ENCODE assay signal across 8 mouse cellular contexts in the genomic region with DNA sequence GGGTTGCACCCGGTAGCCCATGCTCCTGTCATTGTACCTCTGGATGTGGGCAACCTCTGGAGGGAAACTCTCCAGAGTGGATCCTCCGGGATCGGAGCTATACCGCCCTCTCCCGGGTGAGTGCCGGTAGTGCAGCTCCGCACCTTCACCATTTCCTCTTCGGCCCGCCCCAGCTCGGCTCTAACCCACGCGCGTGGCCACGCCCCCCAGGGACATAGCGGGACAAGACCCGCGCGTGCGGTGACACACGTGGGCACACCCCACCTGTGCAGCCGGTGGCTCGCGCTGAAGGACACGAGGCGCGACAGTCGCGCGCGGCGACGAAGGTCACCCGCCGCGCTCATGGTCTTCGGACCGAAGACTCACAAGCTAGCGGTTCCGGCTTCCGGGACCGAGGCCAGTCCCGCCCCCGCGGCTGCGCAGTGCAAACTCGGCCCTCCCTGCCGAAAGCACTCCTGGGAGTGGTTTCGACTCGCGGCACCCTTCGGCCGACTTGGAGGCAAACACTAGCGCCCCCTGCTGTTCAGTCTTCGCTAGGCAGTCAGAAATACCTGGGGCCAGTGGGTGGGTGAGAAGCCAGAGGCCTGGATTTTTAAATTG. TPM values are rescaled to one million over a fixed set of nuclear protein-coding genes. Genes with fewer than 3 reads are reported as not detected.
DNase-seq lines count a peak whose midpoint lies in the region; ATAC-seq and TF ChIP-seq lines count a peak whose summit lies in the region.

A gene (minus strand): TSS at position 432 of the 600 bp plus-strand sequence.

- no peaks in the 10 kb centered on the region for H3K36me3 ChIP-seq in heart, embryonic 11.5 days (ENCODE audit: control insufficient read depth, insufficient read depth, low read length)
- H3K36me3 ChIP-seq in kidney, embryonic 16.5 days (ENCODE audit: insufficient read depth, low read length): peaks cover 3% of the 10 kb centered on the region; the same call in 1 of the 2 replicates
- H3K36me3 ChIP-seq in liver, adult 2 months (ENCODE audit: control insufficient read depth, insufficient read depth, low read length): peaks cover 12% of the 10 kb centered on the region; the same call in 1 of the 2 replicates
- peaks cover 4% of the 10 kb centered on the region for H3K36me3 ChIP-seq in myocyte (ENCODE audit: control insufficient read depth, insufficient read depth)
- H3K36me3 ChIP-seq in splenic B cell, adult 2 months (ENCODE audit: control insufficient read depth, insufficient read depth, low read length, poor library complexity, severe bottlenecking): peaks cover 5% of the 10 kb centered on the region; the same call in 1 of the 2 replicates

- TF ChIP-seq POLR2A in liver, adult 2 months (IDR thresholded peaks at IDR 0.05; ENCODE audit: extremely low read depth, insufficient read depth, low read length): peak; percentile 94
- TF ChIP-seq POLR2A in myocyte (IDR thresholded peaks at IDR 0.05; ENCODE audit: insufficient read length, low read depth): peak; percentile 98

- under 1% methylated on average over 52 of the region's 54 CpGs for WGBS in heart, embryonic 11.5 days (ENCODE audit: insufficient replicate concordance)
- under 1% methylated on average over 54 of the region's 54 CpGs for WGBS in kidney, embryonic 16.5 days
- under 1% methylated on average over 54 of the region's 54 CpGs for WGBS in liver, adult 2 months

- peak; percentile 91 for ATAC-seq in erythroblast, adult 5-6 weeks (replicated peaks; ENCODE audit: low FRiP score, poor library complexity, severe bottlenecking)
- peak; percentile 97 for ATAC-seq in heart, embryonic 11.5 days (replicated peaks; ENCODE audit: insufficient number of reproducible peaks, low FRiP score, low TSS enrichment)
- peak; percentile 99 for ATAC-seq in kidney, embryonic 16.5 days (ENCODE audit: low FRiP score, low TSS enrichment)

- H3K27ac ChIP-seq in heart, embryonic 11.5 days (ENCODE audit: low read depth, low read length): peak within 1 kb of the TSS; percentile 76
- H3K27ac ChIP-seq in kidney, embryonic 16.5 days (ENCODE audit: low read length): peak within 1 kb of the TSS; percentile 63; the same call in 1 of the 2 replicates
- peak within 1 kb of the TSS; percentile 71 for H3K27ac ChIP-seq in liver, adult 2 months (replicated peaks; ENCODE audit: insufficient read depth, low read depth, low read length)

- peaks cover 7% of the 10 kb centered on the region; the same call in 1 of the 2 replicates for H3K79me2 ChIP-seq in liver, adult 2 months (ENCODE audit: control insufficient read depth, insufficient read depth, low read length)
- peaks cover 10% of the 10 kb centered on the region for H3K79me2 ChIP-seq in myocyte (ENCODE audit: control insufficient read depth, insufficient read depth)

- DNase-seq in B cell, adult 2 months: peak; percentile 97 to 98
- DNase-seq in brain, adult 2 months (ENCODE audit: low read depth, low spot score): peak; percentile 99
- peak; percentile 88 for DNase-seq in liver, adult 2 months (ENCODE audit: extremely low read depth, low read depth, low spot score)
- peak; percentile 99 for DNase-seq in splenic B cell, adult 2 months (ENCODE audit: low read depth, low spot score)

- H3K4me1 ChIP-seq in heart, embryonic 11.5 days (ENCODE audit: control insufficient read depth, insufficient read depth, low read length): peaks cover 5% of the 10 kb centered on the region
- H3K4me1 ChIP-seq in kidney, embryonic 16.5 days (ENCODE audit: insufficient read depth, low read length): peaks cover 16% of the 10 kb centered on the region
- H3K4me1 ChIP-seq in liver, adult 2 months (ENCODE audit: control insufficient read depth, insufficient read depth, low read length): peaks cover 12% of the 10 kb centered on the region

- H3ac ChIP-seq in myocyte (ENCODE audit: control insufficient read depth, insufficient read length): peak within 1 kb of the TSS; percentile 54

- no peaks in the 10 kb centered on the region for H3K27me3 ChIP-seq in heart, embryonic 11.5 days (ENCODE audit: control insufficient read depth, insufficient read depth, low read length)
- no peaks in the 10 kb centered on the region for H3K27me3 ChIP-seq in kidney, embryonic 16.5 days (ENCODE audit: insufficient read depth, low read length)
- no peaks in the 10 kb centered on the region for H3K27me3 ChIP-seq in liver, adult 2 months (ENCODE audit: control insufficient read depth, insufficient read depth, low read length)
- H3K27me3 ChIP-seq in myocyte (ENCODE audit: control insufficient read depth, insufficient read depth, insufficient read length): no peaks in the 10 kb centered on the region
- H3K27me3 ChIP-seq in splenic B cell, adult 2 months (ENCODE audit: control insufficient read depth, insufficient read depth, low read length, poor library complexity, severe bottlenecking): no peaks in the 10 kb centered on the region

- TF ChIP-seq CTCF in liver, adult 2 months (IDR thresholded peaks at IDR 0.05; ENCODE audit: low read depth, low read length): peak; percentile 97

- peak within 1 kb of the TSS; percentile 90 for H3K9ac ChIP-seq in heart, embryonic 11.5 days (ENCODE audit: low read depth, low read length)
- H3K9ac ChIP-seq in kidney, embryonic 16.5 days (replicated peaks; ENCODE audit: low read length): peak within 1 kb of the TSS; percentile 76
- peak within 1 kb of the TSS; percentile 84 for H3K9ac ChIP-seq in liver, adult 2 months (ENCODE audit: low read depth, low read length)

- H3K4me3 ChIP-seq in heart, embryonic 11.5 days (ENCODE audit: low read depth, low read length): peak within 1 kb of the TSS; percentile 73
- H3K4me3 ChIP-seq in kidney, embryonic 16.5 days (ENCODE audit: low read length): peak within 1 kb of the TSS; percentile 77
- peak within 1 kb of the TSS; percentile 67 for H3K4me3 ChIP-seq in liver, adult 2 months (ENCODE audit: insufficient read depth, low read depth, low read length)
- peak within 1 kb of the TSS; percentile 30 for H3K4me3 ChIP-seq in myocyte

- peak within 1 kb of the TSS; percentile 77 for H3K4me2 ChIP-seq in heart, embryonic 11.5 days
- H3K4me2 ChIP-seq in kidney, embryonic 16.5 days (replicated peaks; ENCODE audit: low read depth, low read length): peak within 1 kb of the TSS; percentile 63
- H3K4me2 ChIP-seq in myocyte (ENCODE audit: low read depth): peak within 1 kb of the TSS; percentile 99

- no peaks in the 10 kb centered on the region for H3K9me3 ChIP-seq in heart, embryonic 11.5 days (replicated peaks; ENCODE audit: control insufficient read depth, low read length)
- no peaks in the 10 kb centered on the region for H3K9me3 ChIP-seq in kidney, embryonic 16.5 days (ENCODE audit: low read length)

TF ChIP-seq in myocyte, 11 proteins besides CTCF, POLR2A, EP300 and RAD21:
- peak; percentile 95 for TF ChIP-seq POLR2AphosphoS2 (IDR thresholded peaks at IDR 0.05; ENCODE audit: insufficient read length, low read depth)
- no peak for TF ChIP-seq REST (IDR thresholded peaks at IDR 0.05; ENCODE audit: insufficient read depth, insufficient read length)
- TF ChIP-seq CEBPB (IDR thresholded peaks at IDR 0.05; ENCODE audit: insufficient read depth, poor library complexity, severe bottlenecking): no peak
- TF ChIP-seq TCF3 (IDR thresholded peaks at IDR 0.05; ENCODE audit: insufficient read length, low read depth): no peak
- TF ChIP-seq USF1 (IDR thresholded peaks at IDR 0.05; ENCODE audit: low read depth): no peak
- TF ChIP-seq E2F4 (IDR thresholded peaks at IDR 0.05; ENCODE audit: insufficient read depth): no peak
- TF ChIP-seq MYOD1 (IDR thresholded peaks at IDR 0.05; ENCODE audit: control insufficient read depth in 1 of 3, insufficient read length in 2 of 3, low read depth in 2 of 3): peak in 1 of 3 experiments; percentile 66
- no peak for TF ChIP-seq TCF12 (IDR thresholded peaks at IDR 0.05; ENCODE audit: insufficient read depth, poor library complexity, severe bottlenecking)
- TF ChIP-seq SRF (IDR thresholded peaks at IDR 0.05; ENCODE audit: control insufficient read depth, insufficient read length, low read depth): no peak
- no peak for TF ChIP-seq MAX (IDR thresholded peaks at IDR 0.05; ENCODE audit: low read depth)
- peak in 2 of 3 experiments; percentile 18 to 50 for TF ChIP-seq MYOG (IDR thresholded peaks at IDR 0.05; ENCODE audit: control insufficient read depth in 1 of 3, insufficient read depth in 1 of 3, insufficient read length in 2 of 3, low read depth in 2 of 3)

RNA-seq across cellular contexts. Expression of the gene that starts here (rescaled TPM):
- 16.3 and 20.5 TPM in 2 replicates for total RNA-seq in erythroblast, adult 5-6 weeks (2015; ENCODE audit: low replicate concordance)
- total RNA-seq in erythroblast, adult 5-6 weeks (2017; ENCODE audit: low replicate concordance): 15.8 and 19.4 TPM in 2 replicates
- 83.3 and 87.9 TPM in 2 replicates for polyA plus RNA-seq in heart, embryonic 11.5 days (2014; fragmentation: Nextera tagmentation; extraction: Ambion mirVana)
- polyA plus RNA-seq in kidney, embryonic 16.5 days (2015; fragmentation: Nextera tagmentation; extraction: Ambion mirVana): 96.6 and 108 TPM in 2 replicates
- 82.9 and 103 TPM in 2 replicates for total RNA-seq in liver, adult 2 months (2014; rRNA removed)
- polyA plus RNA-seq in liver, adult 2 months (2012; rRNA removed): 25.5 and 34.4 TPM in 2 replicates
- 29.4 TPM for polyA plus RNA-seq in myocyte (2012; fragmentation: generic; extraction: Trizol)

Comparison
In these comparisons a context has a peak if more than half of its experiments do, and no peak if none do; other contexts are left out.
1. Peak in every context shown above with its lines: DNase-seq, ATAC-seq, H3K4me3 ChIP-seq and H3K27ac ChIP-seq.